Mouse (Mus musculus) monocyte, adult 2 months (primary cell): Measurements from ENCODE around the gene Gm28510.
"Not testable (repeated sequence)": the region's sequence is repeated elsewhere in the genome, so short reads cannot be mapped to it uniquely, and the experiment has no call there.

Experiments used
- DNase-seq, 2 experiments: peaks; one replicate each; pipeline ENCODE4 v3.0.0; 2022; ENCODE audit warnings: low spot score in 2 of 2, low read depth in 1 of 2

The Gm28510 gene

DNA sequence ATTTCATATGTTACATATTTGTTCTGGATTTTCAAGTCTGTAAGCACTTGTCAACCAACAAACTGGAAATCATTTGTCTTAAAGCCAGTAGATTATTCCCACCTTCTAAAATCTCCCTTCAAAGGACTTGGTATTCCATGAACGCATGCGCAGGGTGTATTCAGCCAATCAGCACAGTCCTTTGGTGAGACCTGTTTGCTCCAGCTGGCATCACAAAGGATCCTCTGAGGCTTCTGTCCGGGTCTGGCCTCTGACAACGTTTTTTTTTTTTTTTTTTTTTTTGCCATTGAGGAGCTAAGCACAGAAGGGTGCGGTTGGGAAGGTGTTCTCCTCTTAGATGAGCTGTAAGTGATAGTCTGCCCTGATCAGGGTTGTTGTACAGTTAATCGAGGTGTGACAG is at the start of gene Gm28510:
Gene Gm28510 (plus strand): TSS at position 301 of the 400 bp plus-strand sequence.
- not testable (repeated sequence) for DNase-seq
